Mouse (Mus musculus) cerebellum, adult (tissue): ENCODE results near the gene Csrp1.
A peak's percentile ranks its signal among the peaks of the same experiment; 100 is the strongest.

Source experiments
- ATAC-seq: cut with Nextera tagmentation; 2 replicates; pipeline ENCODE4 v1.9.2; 2017; ENCODE audit warnings: mild to moderate bottlenecking, moderate library complexity, mixed read lengths; ENCODE audit not compliant: insufficient number of reproducible peaks, low FRiP score, low TSS enrichment

The Csrp1 gene

DNA sequence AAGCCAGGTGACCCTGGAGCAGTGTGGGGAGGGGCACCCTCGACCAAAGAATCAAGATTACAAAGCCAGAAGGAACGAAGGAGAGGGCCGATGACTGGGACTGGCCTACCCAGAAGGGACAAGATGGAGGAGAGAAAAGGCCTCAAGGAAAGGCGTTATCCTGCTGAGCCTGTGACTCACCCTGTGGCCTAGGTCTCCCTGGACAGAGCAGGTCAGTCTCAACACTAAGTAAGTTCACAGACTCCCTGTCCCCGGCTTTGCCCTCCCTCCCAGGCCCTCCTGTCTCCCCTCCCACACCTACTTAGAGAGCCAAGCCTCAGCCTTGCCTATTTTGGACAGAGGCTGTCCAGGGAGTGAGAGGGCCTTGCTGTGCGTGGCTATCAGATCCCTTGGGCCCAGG, at the start of gene Csrp1:
Gene Csrp1, plus strand, starts transcription at position 79 of the 400 bp plus-strand sequence.
- no peak for ATAC-seq

GRCm38 (mm10) chr1:135670397-135671130, 49.3 kb upstream of the Csrp1 start:
- peak; percentile 70 for ATAC-seq

DNA sequence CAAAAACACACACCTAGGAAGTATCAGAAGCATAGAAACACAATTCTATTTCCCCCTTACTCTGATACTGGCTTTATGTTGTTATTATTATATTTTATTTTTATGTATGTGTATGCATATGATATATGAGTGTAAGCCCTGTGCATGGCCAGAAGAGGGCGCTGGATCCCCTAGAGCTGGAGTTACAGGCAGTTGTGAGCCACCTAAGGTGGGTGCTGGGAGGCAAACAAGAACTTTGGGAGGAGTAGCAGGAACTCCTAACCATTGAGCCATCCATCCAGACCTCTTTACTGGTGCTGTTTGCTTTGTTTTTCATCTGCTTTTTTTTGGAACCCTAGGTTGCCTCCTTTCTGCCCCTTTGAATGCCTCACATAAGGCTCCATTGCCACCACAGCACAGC, 48.5 kb upstream of the Csrp1 start:
- ATAC-seq = no peak

DNA sequence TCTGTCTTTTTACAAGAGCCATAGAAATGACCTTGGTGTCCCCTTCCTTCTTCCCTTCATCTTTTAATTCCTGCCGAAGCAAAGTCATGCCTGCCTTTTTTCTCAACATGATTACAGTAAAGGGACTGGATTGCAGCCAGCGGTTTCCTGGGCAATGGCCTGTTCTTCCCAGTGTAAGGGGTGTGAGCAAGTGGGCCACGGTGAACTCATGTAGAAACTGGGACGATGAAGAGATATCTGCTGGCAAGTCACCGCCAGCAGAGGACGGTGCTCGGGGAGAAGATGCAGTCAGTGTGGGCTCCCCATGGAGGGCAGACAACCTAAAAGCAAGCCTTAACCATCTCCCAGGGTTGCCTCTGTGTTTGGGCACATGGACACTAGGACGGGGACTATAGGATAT, 47.9 kb upstream of the Csrp1 start:
- no peak for ATAC-seq

DNA sequence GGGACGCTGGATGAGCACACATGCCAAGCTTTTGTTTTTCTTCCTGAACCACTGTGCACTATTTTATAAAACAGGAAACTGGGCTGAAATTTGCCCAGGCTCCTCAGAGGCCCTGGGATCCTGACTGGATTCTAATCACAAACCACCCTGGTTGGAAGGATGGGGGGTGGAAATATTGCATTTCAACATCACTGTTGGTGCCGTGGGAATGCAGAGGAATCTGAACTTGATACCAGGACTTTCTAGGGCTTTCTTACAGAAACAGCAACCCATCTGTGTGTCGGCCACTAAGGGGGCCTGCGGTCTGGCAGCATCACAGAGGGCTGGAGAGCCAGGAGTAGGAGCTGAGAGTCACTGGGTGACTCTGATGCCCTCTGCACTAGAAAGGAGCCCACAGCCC, 47.5 kb upstream of the Csrp1 start:
- no peak for ATAC-seq

- ATAC-seq = no peak
Measured at GRCm38 (mm10) chr1:135673423-135673822, 46.4 kb upstream of the Csrp1 start.

DNA sequence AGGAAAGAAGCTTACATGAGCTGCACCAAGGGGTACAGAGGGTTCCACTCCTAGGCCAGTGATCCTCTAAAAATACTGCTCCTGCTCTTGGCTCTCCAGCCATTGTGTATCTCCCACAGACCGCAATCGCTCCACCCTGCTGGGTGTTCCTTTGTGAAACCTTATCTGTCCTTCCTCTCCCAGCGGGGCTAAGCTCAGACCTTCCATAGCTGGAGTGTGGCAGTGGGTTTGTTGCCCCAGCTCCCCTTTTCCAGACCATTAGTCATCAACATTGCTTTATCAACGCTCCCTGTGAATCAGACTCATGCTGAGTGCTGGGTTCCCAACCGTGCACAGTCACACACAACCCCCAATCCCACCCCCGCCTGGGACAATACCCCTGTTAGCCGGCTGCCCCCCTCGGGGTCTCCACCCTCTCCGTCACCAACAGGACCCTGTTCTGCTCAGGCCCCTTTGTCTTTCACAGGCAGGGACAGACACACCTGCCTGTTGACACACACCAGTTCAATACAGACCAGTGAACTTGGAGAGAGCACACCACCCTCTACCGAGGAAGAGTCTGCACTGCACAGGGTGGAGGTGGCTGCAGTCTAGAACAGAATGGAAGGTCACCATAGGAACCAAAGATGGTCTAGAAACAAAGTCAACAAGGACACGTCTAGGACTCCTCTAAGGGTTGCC, 44.3 kb upstream of the Csrp1 start:
- no peak for ATAC-seq

DNA sequence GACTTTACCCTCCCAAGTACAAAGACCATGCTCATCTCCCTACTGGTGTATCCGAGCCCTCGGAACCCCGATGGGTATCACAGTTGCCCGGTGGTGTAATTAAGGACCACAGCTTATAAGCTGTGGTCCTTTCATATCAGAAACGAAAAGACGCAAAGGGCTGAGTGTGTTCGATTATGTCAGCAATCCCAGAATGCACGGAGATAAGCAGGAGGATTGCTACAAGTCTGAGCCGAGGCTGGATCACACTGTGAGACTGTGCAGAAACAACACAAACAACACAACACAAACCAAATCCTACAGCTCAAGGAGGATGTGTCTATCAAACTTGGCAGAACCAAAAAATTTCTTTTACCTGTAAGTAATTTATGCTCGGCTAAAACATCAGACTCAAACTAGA, 43.6 kb upstream of the Csrp1 start:
- ATAC-seq = no peak

DNA sequence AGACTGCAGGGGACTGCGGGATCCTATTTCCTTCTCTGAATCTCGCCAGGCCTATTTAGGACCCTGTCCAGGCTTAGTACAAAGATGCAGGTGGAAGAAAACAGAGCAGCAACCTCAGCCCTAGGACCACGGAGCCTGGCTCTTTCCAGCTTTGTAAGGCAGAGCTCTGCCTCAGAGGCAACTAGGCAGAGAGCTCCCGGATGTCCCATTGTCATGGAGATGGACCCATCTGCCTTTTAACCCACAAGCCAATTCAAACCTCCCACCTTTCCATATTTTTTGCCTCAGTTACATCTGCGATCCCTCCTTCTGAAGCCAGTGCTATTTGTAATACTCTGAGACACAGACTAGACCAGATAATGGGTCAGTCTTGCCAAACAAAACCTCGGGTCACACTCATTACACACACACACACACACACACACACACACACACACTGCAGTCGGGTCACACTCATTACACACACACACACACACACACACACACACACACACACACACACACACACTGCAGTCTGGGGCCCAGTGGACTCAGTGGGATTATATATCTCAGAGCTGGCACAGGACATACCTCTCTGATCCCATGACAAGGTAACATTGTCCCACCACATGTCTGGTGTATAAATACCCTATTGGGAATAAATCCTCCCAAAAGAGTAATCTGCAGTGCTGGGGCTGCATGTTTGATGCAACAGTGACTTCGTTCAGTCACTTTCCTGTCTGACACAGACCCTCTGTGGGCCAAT, 42.8 kb upstream of the Csrp1 start:
- ATAC-seq = no peak

DNA sequence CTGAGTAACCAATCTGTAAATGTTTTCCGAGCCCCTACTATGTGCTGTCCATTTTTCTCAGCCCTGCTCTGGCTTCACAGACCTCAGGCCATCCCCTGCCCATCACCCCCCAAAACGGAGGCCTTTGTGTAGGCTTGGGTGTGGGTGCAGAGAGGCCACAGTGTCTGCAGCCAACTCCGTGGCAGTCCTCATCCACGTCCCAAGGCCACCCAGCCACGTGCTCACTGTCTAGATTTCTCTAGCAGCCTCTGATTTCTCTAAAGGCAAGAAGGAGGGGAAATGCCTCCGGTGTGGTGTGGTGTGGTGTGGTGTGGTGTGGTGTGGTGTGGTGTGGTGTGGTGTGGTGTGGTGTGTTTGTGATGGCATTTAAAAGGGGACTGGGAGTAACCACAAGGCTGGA, 41.7 kb upstream of the Csrp1 start:
- no peak for ATAC-seq

DNA sequence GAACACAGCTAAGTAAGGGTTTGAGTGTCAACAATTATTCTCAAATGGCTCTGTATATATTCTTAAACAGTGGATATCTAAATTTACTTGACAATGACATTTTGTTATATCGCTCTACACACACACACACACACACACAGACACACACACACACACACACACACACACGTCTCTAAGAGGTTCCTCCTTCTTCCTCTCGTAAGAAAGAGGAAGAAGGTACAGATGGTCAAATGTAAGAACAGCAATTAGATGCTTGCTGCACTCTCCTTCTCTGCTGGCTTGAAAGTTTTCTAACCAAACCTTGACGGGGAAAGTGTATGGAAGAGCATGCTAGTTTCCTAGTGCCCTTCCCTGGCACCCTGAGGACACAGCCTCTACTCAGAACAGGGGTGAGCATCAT, 39.1 kb upstream of the Csrp1 start:
- ATAC-seq = no peak

GRCm38 (mm10) chr1:135681122-135681521, 38.7 kb upstream of the Csrp1 start:
- no peak for ATAC-seq

DNA sequence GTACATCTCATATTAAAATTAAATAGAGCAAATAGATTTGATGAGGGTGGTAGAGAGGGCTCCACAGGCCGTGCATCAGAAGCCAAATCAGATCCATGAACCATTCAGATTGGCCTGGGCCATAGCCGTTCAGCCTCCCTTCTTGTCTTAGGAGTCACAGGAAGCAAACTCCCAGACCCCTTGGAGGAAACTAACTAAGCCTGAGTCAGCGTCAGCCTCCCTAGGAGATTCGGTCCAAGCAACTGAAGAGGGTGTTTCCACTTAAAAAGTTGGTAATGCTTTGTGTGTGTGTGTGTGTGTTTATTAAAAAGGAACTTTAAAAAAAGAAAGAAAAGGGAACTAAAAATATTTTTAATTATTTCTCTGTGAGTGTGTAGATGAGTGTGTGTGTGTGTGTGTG, 35.0 kb upstream of the Csrp1 start:
- ATAC-seq = no peak

DNA sequence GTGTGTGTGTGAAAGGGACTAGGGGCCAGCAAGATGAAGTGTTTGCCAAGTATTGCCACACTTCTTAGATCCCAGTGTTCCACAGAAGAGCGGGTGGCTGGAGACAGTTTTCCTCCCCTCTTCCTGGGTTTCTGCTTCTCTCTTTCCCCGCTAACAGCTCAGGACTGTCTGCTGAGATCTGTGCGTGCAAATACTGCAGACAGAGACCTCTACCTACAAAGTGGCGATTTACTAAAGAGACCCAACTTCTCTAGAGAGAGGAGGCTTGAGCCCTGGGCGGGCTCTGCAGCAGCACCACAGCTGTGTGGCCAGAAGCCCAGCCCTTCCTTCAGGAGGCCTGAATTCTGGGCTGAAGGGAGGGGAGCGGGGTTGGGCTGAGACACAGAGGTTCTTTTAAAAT, 34.5 kb upstream of the Csrp1 start:
- ATAC-seq = no peak

DNA sequence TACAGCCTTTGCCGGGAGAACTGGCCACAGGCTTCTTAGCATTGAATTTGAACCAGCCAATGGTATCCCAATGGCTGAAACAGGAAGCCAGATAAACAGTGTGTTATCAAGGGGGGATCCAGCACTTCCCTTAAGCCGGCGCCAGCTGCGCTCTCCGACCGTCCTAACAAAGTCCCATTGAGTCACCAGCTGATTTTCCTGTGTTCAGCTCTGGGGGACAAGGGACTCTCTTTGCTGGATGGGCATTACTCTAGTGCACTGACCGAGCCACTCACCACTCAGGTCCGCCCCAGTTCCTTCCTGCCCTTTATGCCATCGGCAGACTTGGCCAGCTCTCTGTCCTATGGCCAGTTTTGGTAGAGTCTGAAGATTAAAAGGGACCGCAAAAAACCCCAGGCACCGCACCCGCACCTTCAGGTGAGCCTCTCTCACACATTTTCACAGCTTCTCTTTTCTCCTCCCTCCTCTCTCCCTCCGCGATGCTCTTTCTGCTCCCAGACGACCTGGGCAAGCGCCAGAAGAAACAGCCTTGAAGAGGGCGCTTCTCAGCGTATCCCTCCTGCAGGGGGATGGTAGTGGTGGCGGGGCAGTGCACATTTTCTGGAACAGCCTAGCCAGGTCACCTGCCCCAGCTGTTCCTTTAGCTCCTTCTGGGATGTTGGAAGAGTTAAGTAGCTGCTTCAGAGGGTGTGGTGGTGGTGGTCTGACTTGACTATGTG, 32.9 kb upstream of the Csrp1 start:
- ATAC-seq = no peak

- peak; percentile 68 for ATAC-seq
Measured at GRCm38 (mm10) chr1:135687771-135688492, 31.9 kb upstream of the Csrp1 start.

DNA sequence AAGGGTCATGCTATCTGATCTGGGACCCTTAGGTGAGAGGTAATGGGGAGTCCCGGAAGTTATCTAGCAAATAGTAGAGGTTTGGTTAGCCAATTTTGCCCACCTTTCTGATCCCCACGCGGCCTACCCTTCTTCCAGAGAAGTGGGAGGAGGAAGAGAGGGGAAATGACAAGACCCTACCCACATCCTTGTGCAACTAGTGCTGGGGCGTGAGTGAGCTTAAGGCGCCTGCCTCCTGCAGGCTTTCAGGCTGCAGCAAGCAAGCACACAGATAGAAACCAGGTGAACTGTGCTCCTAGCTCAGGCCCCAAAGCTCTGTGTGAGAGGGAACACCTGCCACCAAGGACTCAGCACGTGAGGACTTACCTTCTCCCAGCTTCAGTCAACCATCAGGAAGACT, 31.2 kb upstream of the Csrp1 start:
- no peak for ATAC-seq

DNA sequence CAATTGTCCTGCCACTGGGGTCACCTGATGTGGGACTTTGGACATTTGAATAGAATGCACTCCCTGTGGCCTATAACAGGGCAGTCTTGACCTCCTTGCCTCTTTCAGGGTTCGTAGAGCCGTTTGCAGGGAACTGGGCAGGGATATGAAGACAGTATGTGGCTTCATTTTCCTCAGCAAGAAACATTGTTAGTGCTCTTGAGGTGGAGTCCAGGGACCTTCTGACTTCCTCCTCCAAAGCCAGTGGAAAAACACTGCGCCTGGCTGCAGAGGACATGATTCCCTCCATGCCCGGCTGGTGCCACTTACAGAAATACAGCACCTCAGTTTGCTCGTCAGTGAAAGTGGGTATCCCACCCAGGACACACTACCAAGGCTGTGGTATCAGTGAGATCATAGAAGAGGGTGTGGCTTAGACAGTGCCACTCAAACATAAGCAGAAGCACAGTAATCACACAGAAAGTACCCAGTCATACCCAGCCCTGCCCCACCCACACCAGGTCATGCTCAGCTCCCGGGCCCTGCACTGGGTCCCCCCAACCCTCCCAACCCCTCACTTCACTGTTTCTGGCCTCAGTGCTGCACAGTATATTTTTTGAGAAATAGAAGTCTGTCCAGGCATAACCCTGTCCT, 29.0 kb upstream of the Csrp1 start:
- no peak for ATAC-seq

- ATAC-seq = no peak
Measured at GRCm38 (mm10) chr1:135691417-135691815, 28.4 kb upstream of the Csrp1 start.

GRCm38 (mm10) chr1:135694181-135694580, 25.7 kb upstream of the Csrp1 start:
- ATAC-seq = no peak
